Mouse (Mus musculus) kidney, embryonic 14.5 days (tissue): Measurements from ENCODE around the gene Isg20l2. TPM values are rescaled to one million over a fixed set of nuclear protein-coding genes. Genes with fewer than 3 reads are reported as not detected.

ENCODE experiments used
- polyA plus RNA-seq: library from polyadenylated mRNA; unstranded; fragments of >200 nt; fragmentation: Nextera tagmentation; extraction: Ambion mirVana; gene quantifications from 2 replicates; pipeline ENCODE4 v1.2.1, GENCODE M21; 2014

The Isg20l2 gene
- polyA plus RNA-seq, 1 experiment from 2014 or later: 45.5 TPM

Other genes starting within 250 kb of the Isg20l2 start
- 0.87 and 0.89 TPM in 2 replicates for gene Lrrc71, start 181.7 kb upstream of the Isg20l2 start, polyA plus RNA-seq
- gene Ntrk1, start 135.2 kb upstream of the Isg20l2 start, polyA plus RNA-seq: 5.3 and 5.4 TPM in 2 replicates
- 0.95 and 0.97 TPM in 2 replicates for gene Insrr, start 133.4 kb upstream of the Isg20l2 start, polyA plus RNA-seq
- gene Pear1, start 106.0 kb upstream of the Isg20l2 start, polyA plus RNA-seq: 25.3 and 41.0 TPM in 2 replicates
- gene Sh2d2a, start 83.6 kb upstream of the Isg20l2 start, polyA plus RNA-seq: 0.22 TPM in 1 of 2 replicates, not detected in the other
- 15.6 and 16.6 TPM in 2 replicates for gene Prcc, start 44.7 kb upstream of the Isg20l2 start, polyA plus RNA-seq
- gene Hdgf, start 24.0 kb upstream of the Isg20l2 start, polyA plus RNA-seq: 231 and 254 TPM in 2 replicates
- gene Mrpl24, start 10.8 kb upstream of the Isg20l2 start, polyA plus RNA-seq: 76.7 and 81.0 TPM in 2 replicates
- 19.3 and 21.6 TPM in 2 replicates for gene Rrnad1, start 403 bp downstream of the Isg20l2 start, polyA plus RNA-seq
- gene Crabp2, start 18.4 kb downstream of the Isg20l2 start, polyA plus RNA-seq: 113 and 169 TPM in 2 replicates
- gene Nes, start 40.8 kb downstream of the Isg20l2 start, polyA plus RNA-seq: 14.8 and 26.1 TPM in 2 replicates
- gene Bcan, start 69.9 kb downstream of the Isg20l2 start, polyA plus RNA-seq: not detected in 2 replicates
- not detected in 2 replicates for gene Hapln2, start 97.3 kb downstream of the Isg20l2 start, polyA plus RNA-seq
- gene Gpatch4, start 112.8 kb downstream of the Isg20l2 start, polyA plus RNA-seq: 48.1 and 48.6 TPM in 2 replicates
- 159 and 171 TPM in 2 replicates for gene Naxe, start 128.2 kb downstream of the Isg20l2 start, polyA plus RNA-seq
- not detected in 2 replicates for gene Ttc24, start 148.0 kb downstream of the Isg20l2 start, polyA plus RNA-seq
- gene Iqgap3, start 151.7 kb downstream of the Isg20l2 start, polyA plus RNA-seq: 15.5 and 20.9 TPM in 2 replicates
- gene Mef2d, start 212.1 kb downstream of the Isg20l2 start, polyA plus RNA-seq: 12.6 and 21.8 TPM in 2 replicates